Mouse (Mus musculus): ENCODE results near the gene Ubl7.

GRCm38 (mm10) chr9:57950519-57950918, 39.7 kb downstream of the Ubl7 start:
- TF ChIP-seq MAX (IDR thresholded peaks at IDR 0.05; ENCODE audit: low read length) (no peak), ETS1 (IDR thresholded peaks at IDR 0.05; ENCODE audit: low read depth, low read length) (no peak), CTCF (IDR thresholded peaks at IDR 0.05 in 2 of 3, conservative IDR thresholded peaks at IDR 0.05 in 1 of 3; ENCODE audit: control insufficient read depth in 1 of 3, insufficient read depth in 1 of 3, low read depth in 2 of 3, low read length in 3 of 3, poor library complexity in 1 of 3, severe bottlenecking in 1 of 3) (no peak), MAZ (IDR thresholded peaks at IDR 0.05; ENCODE audit: low read depth, low read length) (no peak)

Measured in MEL (cell line).